Mouse (Mus musculus): ENCODE results near the gene Abcg4. TPM values are rescaled to one million over a fixed set of nuclear protein-coding genes. Genes with fewer than 3 reads are reported as not detected.

Gene Abcg4
- polyA plus RNA-seq, 1 experiment from 2014 or later, result 21.8 TPM

DNA sequence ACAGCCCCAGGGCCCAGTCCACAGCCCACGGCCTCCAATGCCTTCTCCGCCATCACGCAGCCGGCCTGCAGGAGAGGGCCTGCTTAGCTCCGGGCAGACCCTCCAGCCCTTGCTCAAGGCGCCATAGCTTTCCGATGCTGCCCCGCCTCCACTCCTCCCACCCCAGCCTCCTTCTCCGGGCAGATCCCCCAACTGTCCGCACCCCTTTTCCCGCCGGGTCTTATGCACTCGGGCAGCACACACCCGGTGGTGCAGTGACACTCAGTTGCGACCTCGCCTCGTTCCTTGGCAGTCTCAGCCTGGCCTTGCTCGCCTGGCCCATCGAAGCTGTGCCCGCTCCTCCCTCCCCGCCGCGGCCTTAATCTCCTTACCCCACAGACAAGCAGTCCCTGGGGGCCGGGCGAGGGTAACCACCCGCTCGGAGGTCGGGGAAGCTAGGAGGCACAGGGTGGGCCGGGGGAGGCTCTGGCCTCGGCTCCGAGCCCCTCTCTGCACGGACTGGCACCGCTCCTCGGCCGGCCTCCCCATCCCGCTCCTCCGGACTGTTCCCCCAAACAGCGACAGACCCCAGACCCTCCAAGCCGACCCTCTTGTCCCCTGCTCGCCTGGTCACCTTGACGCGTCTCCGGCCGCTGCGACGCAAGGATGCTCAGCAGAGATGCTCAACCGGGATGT, 877 bp downstream of the Abcg4 start:
- Histone ChIP-seq H3K36me3 (ENCODE audit: control insufficient read depth, insufficient read depth) (peaks cover 13% of the 10 kb centered on the region), H3K4me1 (replicated peaks; ENCODE audit: control insufficient read depth, insufficient read depth, low read length) (peaks cover 26% of the 10 kb centered on the region), H3K9me3 (ENCODE audit: control insufficient read depth, low read length) (no peaks in the 10 kb centered on the region), H3K9ac (replicated peaks; ENCODE audit: low read depth, low read length) (peak overlapping the region; percentile 90), H3K27me3 (replicated peaks; ENCODE audit: control insufficient read depth, insufficient read depth, low read length) (no peaks in the 10 kb centered on the region), H3K4me2 (ENCODE audit: low read length) (peak overlapping the region; percentile 95), H3K27ac (ENCODE audit: low read length) (peak overlapping the region; percentile 51), H3K4me3 (replicated peaks; ENCODE audit: low read length) (peak overlapping the region; percentile 70)
- peak; percentile 61 for ATAC-seq
- WGBS, result under 1% methylated on average over 47 of the region's 47 CpGs

DNA sequence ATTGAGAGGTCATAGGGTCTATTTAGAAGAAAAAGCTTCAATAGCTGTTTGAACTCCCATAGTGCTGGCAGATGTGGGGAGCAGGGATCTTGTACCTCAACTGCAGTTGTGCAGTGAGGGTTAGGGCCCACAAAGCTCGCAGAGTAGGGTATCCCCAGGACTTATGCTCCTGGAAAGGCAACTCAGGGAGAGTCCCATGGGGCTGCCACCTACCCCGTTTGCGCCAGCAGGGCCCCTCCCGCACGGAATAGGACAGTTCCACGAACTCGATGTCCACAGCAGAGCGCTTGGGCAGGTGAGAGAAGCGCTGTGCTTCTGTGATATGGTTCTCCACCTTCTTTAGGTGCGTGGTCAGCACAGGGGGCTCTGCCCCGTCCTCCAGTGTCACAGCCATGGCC, 1.4 kb downstream of the Abcg4 start:
- Histone ChIP-seq H3K27me3 (replicated peaks; ENCODE audit: control insufficient read depth, insufficient read depth, low read length) (no peaks in the 10 kb centered on the region), H3K9ac (replicated peaks; ENCODE audit: low read depth, low read length) (peak overlapping the region; percentile 90), H3K9me3 (ENCODE audit: control insufficient read depth, low read length) (no peaks in the 10 kb centered on the region), H3K36me3 (ENCODE audit: control insufficient read depth, insufficient read depth) (peaks cover 10% of the 10 kb centered on the region), H3K27ac (ENCODE audit: low read length) (no peak overlapping the region), H3K4me3 (replicated peaks; ENCODE audit: low read length) (peak overlapping the region; percentile 70), H3K4me1 (replicated peaks; ENCODE audit: control insufficient read depth, insufficient read depth, low read length) (peaks cover 26% of the 10 kb centered on the region), H3K4me2 (ENCODE audit: low read length) (peak overlapping the region; percentile 95)
- peak; percentile 13 for ATAC-seq
- 7% methylated on average over 11 of the region's 11 CpGs for WGBS

DNA sequence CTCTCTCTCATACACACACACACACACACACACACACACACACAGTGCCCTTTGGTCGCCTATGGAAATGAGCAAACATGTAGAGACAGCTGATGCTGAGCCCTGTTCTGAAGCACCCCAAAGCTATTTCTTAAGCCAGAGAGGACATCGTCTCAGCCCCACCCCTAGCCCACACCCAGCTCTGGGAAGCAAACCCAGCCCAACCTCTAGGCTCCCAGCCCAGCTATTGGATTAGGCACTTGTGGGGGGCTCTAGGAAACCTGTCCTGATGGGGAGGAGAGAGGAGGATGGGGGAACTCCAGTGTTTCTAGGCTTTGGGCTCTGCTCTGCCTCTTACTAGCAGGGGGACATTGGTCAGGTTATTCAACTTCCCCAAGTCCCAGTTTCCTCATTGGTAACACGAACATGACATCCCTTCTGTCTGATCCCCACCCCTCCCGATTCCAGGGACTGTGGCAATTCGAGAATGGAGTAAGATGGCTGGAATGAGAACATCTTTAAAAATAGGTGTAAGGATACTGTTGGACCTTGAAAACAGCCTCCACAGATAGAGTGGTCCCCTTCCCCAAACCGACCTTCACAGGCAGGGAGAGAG, 2.1 kb downstream of the Abcg4 start:
- ATAC-seq, result no peak

DNA sequence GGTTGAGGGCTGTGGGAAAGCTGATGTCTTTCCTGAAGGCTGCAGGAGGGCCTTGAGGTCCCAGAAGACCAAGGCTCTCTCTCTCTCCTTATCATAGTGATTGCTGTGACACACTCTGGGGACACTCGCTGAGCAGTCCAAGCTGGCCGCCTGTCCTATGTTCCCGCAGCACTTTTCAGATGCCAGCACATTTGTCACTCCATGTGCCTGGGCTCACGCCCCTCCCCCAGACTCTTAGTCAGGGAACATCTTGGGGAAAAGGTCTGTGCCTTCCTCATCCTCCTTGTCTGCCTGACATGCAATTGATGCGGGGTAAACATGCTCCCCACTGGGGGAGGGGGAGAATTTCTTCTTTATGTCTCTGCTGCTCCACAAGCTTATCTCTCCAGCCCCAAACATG, 5.2 kb downstream of the Abcg4 start:
- Histone ChIP-seq H3K4me1 (replicated peaks; ENCODE audit: control insufficient read depth, insufficient read depth, low read length) (peaks cover 14% of the 10 kb centered on the region), H3K4me2 (ENCODE audit: low read length) (no peak overlapping the region), H3K4me3 (replicated peaks; ENCODE audit: low read length) (no peak overlapping the region), H3K27me3 (replicated peaks; ENCODE audit: control insufficient read depth, insufficient read depth, low read length) (no peaks in the 10 kb centered on the region), H3K9me3 (ENCODE audit: control insufficient read depth, low read length) (no peaks in the 10 kb centered on the region), H3K27ac (ENCODE audit: low read length) (no peak overlapping the region), H3K9ac (replicated peaks; ENCODE audit: low read depth, low read length) (no peak overlapping the region), H3K36me3 (ENCODE audit: control insufficient read depth, insufficient read depth) (peaks cover 6% of the 10 kb centered on the region; the same call in 1 of the 2 replicates)
- no peak for ATAC-seq
- WGBS, result 77% methylated on average over 5 of the region's 5 CpGs

More for the DNA sequence above, 2.1 kb downstream of the Abcg4 start:
- 12% methylated on average over 6 of the region's 6 CpGs for WGBS
- Histone ChIP-seq H3K9me3 (ENCODE audit: control insufficient read depth, low read length) (no peaks in the 10 kb centered on the region), H3K4me2 (ENCODE audit: low read length) (peak overlapping the region; percentile 95), H3K9ac (replicated peaks; ENCODE audit: low read depth, low read length) (peak overlapping the region; percentile 27; the same call in 1 of the 2 replicates), H3K27me3 (replicated peaks; ENCODE audit: control insufficient read depth, insufficient read depth, low read length) (no peaks in the 10 kb centered on the region), H3K4me3 (replicated peaks; ENCODE audit: low read length) (peak overlapping the region; percentile 4), H3K36me3 (ENCODE audit: control insufficient read depth, insufficient read depth) (peaks cover 8% of the 10 kb centered on the region), H3K27ac (ENCODE audit: low read length) (no peak overlapping the region), H3K4me1 (replicated peaks; ENCODE audit: control insufficient read depth, insufficient read depth, low read length) (peaks cover 26% of the 10 kb centered on the region)

DNA sequence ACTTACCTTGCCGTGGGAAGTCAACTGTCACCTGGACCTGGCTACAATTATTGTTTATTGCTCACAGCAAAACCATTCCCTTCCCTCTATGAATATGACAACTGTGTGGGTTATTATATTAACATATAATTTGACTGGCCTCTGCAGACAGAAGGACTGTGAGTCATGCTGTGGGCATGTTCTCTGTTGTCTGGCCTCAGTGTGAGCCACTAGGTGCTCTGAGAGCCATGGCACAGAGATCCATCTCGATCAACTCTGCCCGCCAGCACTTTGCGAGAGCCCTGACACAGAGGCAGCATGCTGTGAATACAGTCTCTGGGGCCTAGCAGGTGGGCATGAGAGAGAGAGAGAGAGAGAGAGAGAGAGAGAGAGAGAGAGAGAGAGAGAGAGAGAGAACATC, 18.4 kb downstream of the Abcg4 start:
- no peak overlapping the region for H3K4me3 ChIP-seq (replicated peaks; ENCODE audit: low read length)
- H3K4me2 ChIP-seq (ENCODE audit: low read length), result no peak overlapping the region
- WGBS, result 81% methylated on average over 4 of the region's 4 CpGs
- H3K9me3 ChIP-seq (ENCODE audit: control insufficient read depth, low read length), result peaks cover 3% of the 10 kb centered on the region; the same call in 1 of the 2 replicates
- ATAC-seq, result no peak
- H3K4me1 ChIP-seq (replicated peaks; ENCODE audit: control insufficient read depth, insufficient read depth, low read length), result peaks cover 20% of the 10 kb centered on the region
- H3K9ac ChIP-seq (replicated peaks; ENCODE audit: low read depth, low read length), result no peak overlapping the region
- H3K27ac ChIP-seq (ENCODE audit: low read length), result no peak overlapping the region
- H3K36me3 ChIP-seq (ENCODE audit: control insufficient read depth, insufficient read depth), result no peaks in the 10 kb centered on the region; the same call in 1 of the 2 replicates
- H3K27me3 ChIP-seq (replicated peaks; ENCODE audit: control insufficient read depth, insufficient read depth, low read length), result no peaks in the 10 kb centered on the region

DNA sequence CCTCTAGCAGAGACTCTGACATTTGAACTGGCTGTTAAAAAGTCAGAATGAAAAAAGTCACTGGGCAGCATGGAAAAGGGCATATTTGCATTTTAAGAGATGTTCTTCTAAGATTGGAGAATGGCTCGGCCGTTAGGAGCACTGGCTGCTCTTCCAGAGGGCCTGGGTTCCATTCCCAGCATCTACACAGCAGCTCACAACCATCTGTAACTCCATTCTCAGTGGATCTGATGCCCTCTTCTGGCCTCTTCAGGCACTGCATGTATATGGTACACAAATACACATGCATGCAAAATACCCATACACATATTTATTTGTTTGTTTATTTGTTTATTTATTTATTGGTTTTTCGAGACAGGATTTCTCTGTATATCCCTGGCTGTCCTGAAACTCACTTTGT, 19.3 kb downstream of the Abcg4 start:
- ATAC-seq, result no peak
- 90% methylated on average over 3 of the region's 3 CpGs for WGBS
- peaks cover 3% of the 10 kb centered on the region; the same call in 1 of the 2 replicates for H3K9me3 ChIP-seq (ENCODE audit: control insufficient read depth, low read length)
- no peaks in the 10 kb centered on the region for H3K27me3 ChIP-seq (replicated peaks; ENCODE audit: control insufficient read depth, insufficient read depth, low read length)
- no peak overlapping the region for H3K27ac ChIP-seq (ENCODE audit: low read length)
- H3K9ac ChIP-seq (replicated peaks; ENCODE audit: low read depth, low read length), result no peak overlapping the region
- H3K4me1 ChIP-seq (replicated peaks; ENCODE audit: control insufficient read depth, insufficient read depth, low read length), result peaks cover 20% of the 10 kb centered on the region
- no peaks in the 10 kb centered on the region for H3K36me3 ChIP-seq (ENCODE audit: control insufficient read depth, insufficient read depth)
- H3K4me2 ChIP-seq (ENCODE audit: low read length), result no peak overlapping the region
- no peak overlapping the region for H3K4me3 ChIP-seq (replicated peaks; ENCODE audit: low read length)

DNA sequence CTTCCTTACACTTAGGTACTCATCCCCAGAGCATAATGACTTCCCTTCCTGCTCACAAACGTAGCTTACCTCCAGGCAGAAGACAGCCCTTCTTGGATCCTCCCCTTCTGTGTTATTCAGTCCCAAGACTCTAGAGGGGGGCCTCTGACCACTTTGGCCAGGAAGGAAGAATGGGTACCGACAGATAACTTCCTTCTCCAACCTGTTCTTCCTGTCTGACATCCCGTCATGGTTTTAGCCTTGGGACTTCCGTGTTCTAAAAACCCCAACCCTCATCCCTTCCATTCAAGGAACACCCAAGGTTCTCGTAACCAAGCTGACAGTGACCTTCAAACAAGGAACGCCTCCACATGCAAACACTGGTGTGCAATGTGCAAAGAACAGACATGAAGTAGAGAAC, 20.0 kb downstream of the Abcg4 start, which contains the start of gene Nlrx1:
Nlrx1 (minus strand) TSS at position 168 of the 400 bp plus-strand sequence.
- 0 out of 2 replicates have a peak, but pooled peaks have one; percentile 15 for ATAC-seq
- peak within 1 kb of the TSS; percentile 45 for H3K4me3 ChIP-seq (replicated peaks; ENCODE audit: low read length)
- no peaks in the 10 kb centered on the region for H3K27me3 ChIP-seq (replicated peaks; ENCODE audit: control insufficient read depth, insufficient read depth, low read length)
- peak within 1 kb of the TSS; percentile 52 for H3K4me2 ChIP-seq (ENCODE audit: low read length)
- H3K9me3 ChIP-seq (ENCODE audit: control insufficient read depth, low read length), result peaks cover 3% of the 10 kb centered on the region; the same call in 1 of the 2 replicates
- peaks cover 20% of the 10 kb centered on the region for H3K4me1 ChIP-seq (replicated peaks; ENCODE audit: control insufficient read depth, insufficient read depth, low read length)
- H3K36me3 ChIP-seq (ENCODE audit: control insufficient read depth, insufficient read depth), result no peaks in the 10 kb centered on the region
- H3K27ac ChIP-seq (ENCODE audit: low read length), result peak within 1 kb of the TSS; percentile 0; the same call in 1 of the 2 replicates
- 88% methylated on average over 6 of the region's 6 CpGs for WGBS
- H3K9ac ChIP-seq (replicated peaks; ENCODE audit: low read depth, low read length), result peak within 1 kb of the TSS; percentile 71

DNA sequence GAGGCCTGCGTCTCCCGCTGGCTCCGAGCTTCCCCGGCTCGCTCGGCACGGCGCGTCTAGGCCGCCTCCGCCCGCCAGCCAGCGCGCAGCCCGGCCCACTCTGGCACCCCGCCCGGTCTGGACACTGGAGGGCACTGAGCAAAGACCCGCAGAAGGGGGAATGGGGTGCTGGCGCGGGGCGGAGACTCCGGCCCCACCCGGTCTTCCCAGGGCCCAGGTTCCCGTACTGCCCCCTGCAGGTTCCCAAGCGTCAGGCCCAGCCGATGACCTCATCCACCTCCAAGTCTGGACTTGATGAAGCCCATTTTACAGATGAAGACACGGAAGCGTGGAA, 20.4 kb downstream of the Abcg4 start:
- Histone ChIP-seq H3K27me3 (replicated peaks; ENCODE audit: control insufficient read depth, insufficient read depth, low read length) (no peaks in the 10 kb centered on the region), H3K9me3 (ENCODE audit: control insufficient read depth, low read length) (peaks cover 3% of the 10 kb centered on the region; the same call in 1 of the 2 replicates), H3K4me2 (ENCODE audit: low read length) (peak overlapping the region; percentile 52), H3K36me3 (ENCODE audit: control insufficient read depth, insufficient read depth) (no peaks in the 10 kb centered on the region), H3K27ac (ENCODE audit: low read length) (no peak overlapping the region), H3K4me1 (replicated peaks; ENCODE audit: control insufficient read depth, insufficient read depth, low read length) (peaks cover 20% of the 10 kb centered on the region), H3K9ac (replicated peaks; ENCODE audit: low read depth, low read length) (peak overlapping the region; percentile 71), H3K4me3 (replicated peaks; ENCODE audit: low read length) (peak overlapping the region; percentile 45)
- peak; percentile 75 for ATAC-seq
- 5% methylated on average over 28 of the region's 28 CpGs for WGBS

DNA sequence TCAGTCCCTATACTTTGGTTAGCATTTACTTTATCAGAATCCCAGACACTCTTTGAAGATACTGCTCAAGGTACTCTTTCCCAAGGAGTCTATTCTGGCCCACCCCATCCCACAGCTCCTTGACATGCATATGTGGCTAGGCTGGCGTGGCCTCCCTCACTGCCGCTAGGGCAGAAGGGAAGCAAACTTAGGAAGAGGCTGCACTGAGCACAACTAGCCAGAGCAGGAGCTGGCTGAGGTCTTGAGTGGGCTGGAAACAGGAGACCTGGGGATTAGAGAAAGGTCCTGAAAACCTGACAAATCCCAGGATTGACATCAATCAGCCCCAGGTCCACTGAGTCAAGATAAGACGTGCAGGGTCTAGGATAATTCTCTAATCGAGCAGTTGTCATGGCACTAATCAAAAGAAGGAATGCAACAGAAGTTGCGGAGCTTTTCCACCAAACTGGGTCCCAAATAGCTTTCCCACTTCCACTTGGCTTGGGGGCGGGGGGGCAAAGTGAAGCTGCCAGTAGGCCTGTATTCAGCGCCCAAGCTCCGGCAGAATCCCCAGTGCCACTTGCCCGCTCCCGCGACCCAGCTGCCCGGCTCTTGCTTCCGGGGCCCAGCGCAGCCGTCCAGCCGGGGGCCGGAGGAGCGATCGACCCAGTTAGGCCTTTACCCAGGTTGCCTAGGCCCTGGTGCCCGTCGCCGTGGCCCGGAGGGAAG, 20.9 kb downstream of the Abcg4 start:
- H3K4me2 ChIP-seq (ENCODE audit: low read length), result peak overlapping the region; percentile 52
- WGBS, result 7% methylated on average over 23 of the region's 23 CpGs
- peaks cover 20% of the 10 kb centered on the region for H3K4me1 ChIP-seq (replicated peaks; ENCODE audit: control insufficient read depth, insufficient read depth, low read length)
- H3K9me3 ChIP-seq (ENCODE audit: control insufficient read depth, low read length), result peaks cover 3% of the 10 kb centered on the region; the same call in 1 of the 2 replicates
- H3K27me3 ChIP-seq (replicated peaks; ENCODE audit: control insufficient read depth, insufficient read depth, low read length), result no peaks in the 10 kb centered on the region
- no peaks in the 10 kb centered on the region for H3K36me3 ChIP-seq (ENCODE audit: control insufficient read depth, insufficient read depth)
- peak overlapping the region; percentile 0; the same call in 1 of the 2 replicates for H3K27ac ChIP-seq (ENCODE audit: low read length)
- H3K9ac ChIP-seq (replicated peaks; ENCODE audit: low read depth, low read length), result peak overlapping the region; percentile 71
- peak; percentile 24; the same call in 1 of the 2 replicates for ATAC-seq
- H3K4me3 ChIP-seq (replicated peaks; ENCODE audit: low read length), result peak overlapping the region; percentile 45
